Mouse (Mus musculus) adrenal gland, adult 8-10 months (tissue): ENCODE data around the gene Nxf2. TPM values are rescaled to one million over a fixed set of nuclear protein-coding genes. Genes with fewer than 3 reads are reported as not detected.
A peak's percentile ranks its signal among the peaks of the same experiment; 100 is the strongest.
"Not testable (repeated sequence)": the region's sequence is repeated elsewhere in the genome, so short reads cannot be mapped to it uniquely, and the experiment has no call there.

Experiments
- DNase-seq: peaks from one replicate; pipeline ENCODE4 v3.0.0; 2022
- total RNA-seq, 4 experiments: library from RNA; stranded (reverse); gene quantifications; 2 replicates each; pipeline ENCODE4 v1.2.4; 2022

Nxf2 gene
- under 1 TPM in 2 of 4 experiments, not detected in 2; 0.11 to 0.25 TPM for total RNA-seq

- no peak for DNase-seq
These were observed at the start of gene Nxf2 for GRCm38 (mm10) chrX:134964546-134964945. Nxf2 (minus strand) TSS chrX:134964754.

- DNase-seq, result no peak
These were observed 46.8 kb upstream of the Nxf2 start for GRCm38 (mm10) chrX:135011381-135011780.

GRCm38 (mm10) chrX:135009471-135009815 is 44.9 kb upstream of the Nxf2 start:
- no peak for DNase-seq

GRCm38 (mm10) chrX:135008720-135009470 is 44.3 kb upstream of the Nxf2 start, which contains the start of gene Zmat1:
Zmat1 (minus strand) TSS chrX:135009209.
- DNase-seq, result peak; percentile 90

GRCm38 (mm10) chrX:135008021-135008420 is 43.5 kb upstream of the Nxf2 start:
- DNase-seq, result no peak

GRCm38 (mm10) chrX:134963305-134964094 is 1.1 kb downstream of the Nxf2 start:
- DNase-seq, result peak; percentile 27

- DNase-seq, result no peak
These were observed 34.2 kb downstream of the Nxf2 start for GRCm38 (mm10) chrX:134930361-134930760.

- DNase-seq, result no peak
These were observed 34.6 kb downstream of the Nxf2 start for GRCm38 (mm10) chrX:134929927-134930326.

GRCm38 (mm10) chrX:134925058-134925457 is 39.5 kb downstream of the Nxf2 start:
- DNase-seq, result no peak

- DNase-seq, result no peak
These were observed 40.7 kb downstream of the Nxf2 start for GRCm38 (mm10) chrX:134923675-134924424.

- DNase-seq, result no peak
These were observed 45.3 kb downstream of the Nxf2 start for GRCm38 (mm10) chrX:134919220-134919619.

- DNase-seq, result no peak
These were observed 48.8 kb downstream of the Nxf2 start for GRCm38 (mm10) chrX:134915745-134916144.

- not testable (repeated sequence) for DNase-seq
These were observed 49.2 kb downstream of the Nxf2 start for GRCm38 (mm10) chrX:134915315-134915714.

- no peak for DNase-seq
These were observed 49.7 kb downstream of the Nxf2 start for GRCm38 (mm10) chrX:134914851-134915250.

- no peak for DNase-seq
These were observed 51.2 kb downstream of the Nxf2 start for GRCm38 (mm10) chrX:134913234-134913936.

GRCm38 (mm10) chrX:134912805-134913204 is 51.7 kb downstream of the Nxf2 start:
- no peak for DNase-seq

GRCm38 (mm10) chrX:134910345-134910744 is 54.2 kb downstream of the Nxf2 start:
- no peak for DNase-seq

Other genes starting within 250 kb of the Nxf2 start
- 10 to 100 TPM; 17.2 to 33.8 (median 26.0) TPM for gene Armcx1, start 246.8 kb downstream of the Nxf2 start, total RNA-seq
- 10 to 100 TPM in 2 of 4 experiments, 1 to 10 TPM in 2; 6.5 to 22.8 (median 13.3) TPM for gene Armcx6, start 213.3 kb downstream of the Nxf2 start, total RNA-seq
- gene Armcx3, start 208.2 kb downstream of the Nxf2 start, total RNA-seq, result 10 to 100 TPM; 38.0 to 63.9 (median 49.2) TPM
- 10 to 100 TPM; 33.8 to 79.3 (median 51.0) TPM for gene Armcx2, start 155.5 kb downstream of the Nxf2 start, total RNA-seq
- 10 to 100 TPM in 3 of 4 experiments, 1 to 10 TPM in 1; 9.4 to 10.9 (median 10.3) TPM for gene Zmat1, start 44.5 kb upstream of the Nxf2 start, total RNA-seq
- not detected for gene Gm15023, start 212.9 kb upstream of the Nxf2 start, total RNA-seq
- gene Tceal6, start 245.9 kb upstream of the Nxf2 start, total RNA-seq, result 1 to 10 TPM; 2.1 to 6.1 (median 4.2) TPM